Mouse (Mus musculus): Measurements from ENCODE around the gene Tmem120b. TPM values are rescaled to one million over a fixed set of nuclear protein-coding genes. Genes with fewer than 3 reads are reported as not detected.

The Tmem120b gene
- polyA plus RNA-seq, 1 experiment from 2014 or later = 12.4 TPM

DNA sequence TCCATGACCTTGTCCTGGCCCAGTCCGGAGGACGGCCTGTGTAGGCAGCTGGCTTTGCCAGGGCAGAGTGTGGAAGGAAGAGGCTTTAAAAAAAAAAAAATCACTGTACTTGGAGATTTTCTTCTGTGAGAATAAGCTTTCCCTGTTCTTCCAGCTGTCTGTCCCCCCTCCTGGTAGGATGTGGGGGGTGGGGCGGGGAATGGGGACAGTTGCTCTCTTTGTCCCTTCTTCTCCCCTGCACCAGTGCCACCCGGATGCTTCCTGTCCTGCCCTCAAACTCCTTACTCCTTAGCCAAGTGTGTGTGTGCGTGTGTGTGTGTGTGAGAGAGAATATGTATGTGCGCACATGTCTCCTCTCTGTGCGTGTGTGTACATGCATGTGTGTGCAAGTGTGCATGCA lies 38.5 kb upstream of the Tmem120b start:
- Histone ChIP-seq H3K9ac (ENCODE audit: low read length) (no peak overlapping the region), H3K27ac (ENCODE audit: low read length) (no peak overlapping the region), H3K4me3 (ENCODE audit: low read length) (no peak overlapping the region), H3K4me1 (replicated peaks; ENCODE audit: control insufficient read depth, insufficient read depth, low read length) (peaks cover 16% of the 10 kb centered on the region), H3K9me3 (ENCODE audit: control insufficient read depth, low read length) (peaks cover 3% of the 10 kb centered on the region; the same call in 1 of the 2 replicates), H3K27me3 (ENCODE audit: control insufficient read depth, insufficient read depth, low read depth, low read length) (no peaks in the 10 kb centered on the region), H3K4me2 (ENCODE audit: low read depth, low read length) (no peak overlapping the region), H3K36me3 (ENCODE audit: control insufficient read depth, insufficient read depth, low read length) (peaks cover 12% of the 10 kb centered on the region)
- ATAC-seq (ENCODE audit: low read depth) = no peak
- 83% methylated on average over 7 of the region's 7 CpGs for WGBS

DNA sequence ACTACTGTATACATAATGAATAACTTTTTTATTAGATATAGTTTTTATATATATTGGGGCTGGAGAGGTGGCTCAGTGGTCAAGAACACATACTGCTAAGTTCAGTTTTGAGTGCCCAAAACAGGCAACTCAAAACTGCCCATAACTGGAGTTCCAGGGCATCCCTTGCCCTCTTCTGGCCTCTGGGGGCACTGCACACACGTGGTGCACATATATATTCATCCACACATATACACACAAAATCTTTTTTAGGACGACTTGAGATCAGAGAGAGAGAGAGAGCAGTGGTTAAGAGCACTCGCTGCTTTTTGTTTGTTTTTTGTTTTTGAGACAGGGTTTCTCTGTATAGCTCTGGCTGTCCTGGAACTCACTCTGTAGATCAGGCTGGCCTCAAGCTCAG lies 36.9 kb upstream of the Tmem120b start:
- Histone ChIP-seq H3K36me3 (ENCODE audit: control insufficient read depth, insufficient read depth, low read length) (peaks cover 12% of the 10 kb centered on the region), H3K27me3 (ENCODE audit: control insufficient read depth, insufficient read depth, low read depth, low read length) (no peaks in the 10 kb centered on the region), H3K27ac (ENCODE audit: low read length) (no peak overlapping the region), H3K4me3 (ENCODE audit: low read length) (no peak overlapping the region), H3K9ac (ENCODE audit: low read length) (no peak overlapping the region), H3K4me1 (replicated peaks; ENCODE audit: control insufficient read depth, insufficient read depth, low read length) (peaks cover 17% of the 10 kb centered on the region), H3K9me3 (ENCODE audit: control insufficient read depth, low read length) (peaks cover 3% of the 10 kb centered on the region; the same call in 1 of the 2 replicates), H3K4me2 (ENCODE audit: low read depth, low read length) (no peak overlapping the region)
- no peak for ATAC-seq (ENCODE audit: low read depth)
- WGBS = 91% methylated on average over 3 of the region's 3 CpGs

DNA sequence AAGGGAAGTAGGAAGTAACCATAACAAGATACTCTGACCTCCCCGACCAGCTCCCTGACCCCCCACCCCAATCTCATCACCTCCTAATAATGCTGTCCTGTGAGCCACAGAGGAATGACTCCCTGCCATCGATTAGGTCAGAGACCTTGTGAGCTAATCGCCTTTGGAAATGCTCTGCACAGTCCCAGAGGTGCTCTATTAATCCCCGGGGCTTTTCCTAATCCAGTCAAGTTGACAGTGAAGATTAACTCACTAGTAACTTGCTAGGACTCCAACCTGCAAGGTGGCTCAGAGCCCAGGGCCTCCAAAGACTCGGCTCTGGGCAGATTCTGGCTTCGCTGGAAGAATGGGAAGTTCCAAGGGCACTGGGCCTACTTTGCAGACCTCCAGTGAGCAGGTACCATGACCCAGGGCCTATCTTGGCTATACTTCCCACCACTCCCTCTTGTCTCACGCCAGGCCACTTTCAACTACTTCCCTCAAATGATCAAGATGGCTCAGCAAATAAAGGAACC lies 34.5 kb upstream of the Tmem120b start:
- Histone ChIP-seq H3K4me1 (replicated peaks; ENCODE audit: control insufficient read depth, insufficient read depth, low read length) (peaks cover 3% of the 10 kb centered on the region; the same call in 1 of the 2 replicates), H3K9me3 (ENCODE audit: control insufficient read depth, low read length) (peaks cover 3% of the 10 kb centered on the region; the same call in 1 of the 2 replicates), H3K27ac (ENCODE audit: low read length) (no peak overlapping the region), H3K4me3 (ENCODE audit: low read length) (no peak overlapping the region), H3K4me2 (ENCODE audit: low read depth, low read length) (no peak overlapping the region), H3K36me3 (ENCODE audit: control insufficient read depth, insufficient read depth, low read length) (peaks cover 12% of the 10 kb centered on the region), H3K27me3 (ENCODE audit: control insufficient read depth, insufficient read depth, low read depth, low read length) (no peaks in the 10 kb centered on the region), H3K9ac (ENCODE audit: low read length) (no peak overlapping the region)
- no peak for ATAC-seq (ENCODE audit: low read depth)
- 67% methylated on average over 7 of the region's 7 CpGs for WGBS

DNA sequence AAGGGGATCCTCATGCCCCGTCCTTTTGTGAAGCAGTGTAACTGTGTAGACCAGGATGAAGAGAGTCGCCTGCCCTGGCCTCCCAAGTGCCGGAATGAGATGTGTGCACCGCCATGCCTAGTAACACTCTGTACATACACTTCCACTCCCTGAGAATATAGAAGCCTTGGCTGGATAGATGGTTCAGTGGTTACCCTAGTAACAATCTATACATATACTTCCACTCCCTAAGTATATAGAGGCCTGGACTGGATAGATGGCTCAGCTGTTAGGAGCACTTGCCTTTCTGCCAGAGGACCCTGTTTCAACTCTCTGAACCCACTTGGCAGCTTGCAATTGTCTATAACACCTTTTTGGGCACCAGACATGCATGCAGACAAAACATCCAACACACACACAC lies 33.1 kb upstream of the Tmem120b start:
- WGBS = 80% methylated on average over 4 of the region's 4 CpGs
- Histone ChIP-seq H3K4me3 (ENCODE audit: low read length) (no peak overlapping the region), H3K4me1 (replicated peaks; ENCODE audit: control insufficient read depth, insufficient read depth, low read length) (peaks cover 10% of the 10 kb centered on the region), H3K9me3 (ENCODE audit: control insufficient read depth, low read length) (peaks cover 3% of the 10 kb centered on the region; the same call in 1 of the 2 replicates), H3K4me2 (ENCODE audit: low read depth, low read length) (no peak overlapping the region), H3K27me3 (ENCODE audit: control insufficient read depth, insufficient read depth, low read depth, low read length) (no peaks in the 10 kb centered on the region), H3K36me3 (ENCODE audit: control insufficient read depth, insufficient read depth, low read length) (peaks cover 11% of the 10 kb centered on the region), H3K9ac (ENCODE audit: low read length) (no peak overlapping the region), H3K27ac (ENCODE audit: low read length) (no peak overlapping the region)
- ATAC-seq (ENCODE audit: low read depth) = no peak

DNA sequence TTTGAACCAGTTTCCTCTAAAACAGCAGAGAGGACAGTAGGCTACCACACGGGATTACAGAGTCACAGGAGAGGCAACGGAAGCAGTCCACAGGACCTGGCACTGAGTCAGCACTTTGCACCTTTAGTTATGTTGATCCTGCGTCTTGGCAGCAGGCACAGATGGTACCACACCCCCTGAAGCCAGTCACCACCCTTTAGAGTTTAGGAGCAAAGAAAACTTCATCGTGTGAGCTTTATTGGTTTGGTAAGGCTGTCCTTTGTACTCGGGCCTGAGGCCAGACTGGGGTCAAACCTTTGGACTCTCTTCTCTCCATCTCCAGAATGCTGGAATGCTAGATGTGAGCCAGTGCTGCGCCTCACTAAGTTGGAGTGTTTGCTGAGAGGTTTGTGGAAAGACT lies 32.7 kb upstream of the Tmem120b start:
- 16% methylated on average over 6 of the region's 6 CpGs for WGBS
- Histone ChIP-seq H3K9me3 (ENCODE audit: control insufficient read depth, low read length) (peaks cover 3% of the 10 kb centered on the region; the same call in 1 of the 2 replicates), H3K4me3 (ENCODE audit: low read length) (no peak overlapping the region), H3K36me3 (ENCODE audit: control insufficient read depth, insufficient read depth, low read length) (peaks cover 10% of the 10 kb centered on the region), H3K4me1 (replicated peaks; ENCODE audit: control insufficient read depth, insufficient read depth, low read length) (peaks cover 10% of the 10 kb centered on the region), H3K27ac (ENCODE audit: low read length) (no peak overlapping the region), H3K9ac (ENCODE audit: low read length) (no peak overlapping the region), H3K4me2 (ENCODE audit: low read depth, low read length) (no peak overlapping the region), H3K27me3 (ENCODE audit: control insufficient read depth, insufficient read depth, low read depth, low read length) (no peaks in the 10 kb centered on the region)
- peak; percentile 50; the same call in 1 of the 2 replicates for ATAC-seq (ENCODE audit: low read depth)

DNA sequence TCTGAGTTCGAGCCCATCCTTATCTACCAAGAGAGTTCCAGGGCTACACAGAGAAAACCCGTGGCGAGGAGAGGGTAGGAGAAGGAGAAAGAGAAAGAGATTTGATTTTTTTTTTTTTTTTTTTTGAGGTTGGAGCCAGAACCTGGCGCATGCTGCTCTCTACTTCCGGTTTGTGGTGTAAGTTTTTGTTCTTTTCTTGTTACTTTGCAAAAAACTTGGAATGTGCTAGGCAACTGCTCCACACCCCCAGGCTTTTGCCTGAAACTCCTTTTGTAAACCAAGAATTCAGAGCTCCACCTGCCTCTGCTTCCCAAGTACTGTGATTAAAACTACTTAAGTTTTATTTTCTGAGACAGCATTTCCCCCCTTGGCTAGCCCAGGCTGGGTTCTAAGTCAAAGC lies 30.1 kb upstream of the Tmem120b start:
- no peak overlapping the region for H3K4me2 ChIP-seq (ENCODE audit: low read depth, low read length)
- no peaks in the 10 kb centered on the region for H3K27me3 ChIP-seq (ENCODE audit: control insufficient read depth, insufficient read depth, low read depth, low read length)
- no peak overlapping the region for H3K27ac ChIP-seq (ENCODE audit: low read length)
- no peak overlapping the region for H3K4me3 ChIP-seq (ENCODE audit: low read length)
- ATAC-seq (ENCODE audit: low read depth) = no peak
- H3K9me3 ChIP-seq (ENCODE audit: control insufficient read depth, low read length) = no peaks in the 10 kb centered on the region
- WGBS = 73% methylated on average over 5 of the region's 5 CpGs
- H3K4me1 ChIP-seq (replicated peaks; ENCODE audit: control insufficient read depth, insufficient read depth, low read length) = peaks cover 10% of the 10 kb centered on the region
- no peak overlapping the region for H3K9ac ChIP-seq (ENCODE audit: low read length)
- no peaks in the 10 kb centered on the region for H3K36me3 ChIP-seq (ENCODE audit: control insufficient read depth, insufficient read depth, low read length)

DNA sequence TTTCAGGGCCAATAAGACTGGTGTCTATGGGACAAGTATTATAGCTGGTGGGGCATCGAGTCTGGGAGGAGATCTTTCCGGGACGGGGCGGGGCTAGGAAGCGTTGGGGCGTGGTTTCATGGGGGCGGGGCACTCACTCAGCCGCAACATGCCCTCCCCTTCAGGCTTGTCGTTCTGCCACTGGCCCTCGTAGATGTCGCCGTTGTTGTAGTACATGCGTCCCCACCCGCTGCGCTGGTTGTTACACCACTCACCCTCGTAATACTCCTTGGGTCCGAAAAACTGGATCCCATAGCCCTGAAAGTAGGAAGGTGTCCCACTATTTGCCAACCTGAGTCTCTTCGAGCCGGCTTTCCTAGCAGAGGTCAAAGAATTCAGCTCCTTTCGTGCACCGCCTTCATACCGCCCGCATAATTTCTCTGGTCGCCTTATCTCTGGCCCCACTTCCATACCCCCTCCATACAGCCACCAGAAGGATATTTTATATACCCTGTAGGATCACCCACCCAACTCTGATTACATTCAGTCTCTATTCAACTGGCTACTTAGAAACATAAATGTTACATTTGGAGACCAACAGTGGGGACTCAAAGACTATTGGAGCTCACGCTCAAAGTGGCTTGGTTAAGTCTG lies 29.0 kb upstream of the Tmem120b start:
- peaks cover 10% of the 10 kb centered on the region for H3K4me1 ChIP-seq (replicated peaks; ENCODE audit: control insufficient read depth, insufficient read depth, low read length)
- H3K27ac ChIP-seq (ENCODE audit: low read length) = peak overlapping the region; percentile 18
- 3% methylated on average over 25 of the region's 25 CpGs for WGBS
- H3K9ac ChIP-seq (ENCODE audit: low read length) = peak overlapping the region; percentile 55; the same call in 1 of the 2 replicates
- peak; percentile 84 for ATAC-seq (ENCODE audit: low read depth)
- no peaks in the 10 kb centered on the region for H3K27me3 ChIP-seq (ENCODE audit: control insufficient read depth, insufficient read depth, low read depth, low read length)
- no peaks in the 10 kb centered on the region for H3K36me3 ChIP-seq (ENCODE audit: control insufficient read depth, insufficient read depth, low read length)
- H3K4me3 ChIP-seq (ENCODE audit: low read length) = peak overlapping the region; percentile 43
- no peaks in the 10 kb centered on the region for H3K9me3 ChIP-seq (ENCODE audit: control insufficient read depth, low read length)
- peak overlapping the region; percentile 69 for H3K4me2 ChIP-seq (ENCODE audit: low read depth, low read length)

DNA sequence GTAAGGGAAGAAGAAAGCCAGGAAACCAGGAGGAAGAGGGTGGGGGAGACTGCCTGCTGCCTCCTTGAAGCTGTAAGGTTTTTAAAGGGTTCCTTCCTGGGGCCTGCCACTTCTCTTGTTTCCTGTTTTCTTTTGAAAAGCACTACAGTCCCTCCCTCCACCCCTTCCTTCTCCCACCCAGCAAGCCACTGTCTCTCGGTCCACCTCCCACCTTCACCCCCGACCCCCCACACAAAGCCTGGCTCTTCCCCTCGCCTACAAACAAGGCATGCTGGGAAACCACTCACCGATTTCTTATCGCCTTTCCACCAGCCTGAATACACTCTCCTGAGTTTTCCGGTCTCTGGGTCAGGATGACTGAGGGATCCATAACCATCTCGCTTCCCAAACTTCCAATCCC lies 27.4 kb upstream of the Tmem120b start:
- no peak overlapping the region for H3K4me3 ChIP-seq (ENCODE audit: low read length)
- peak; percentile 37 for ATAC-seq (ENCODE audit: low read depth)
- WGBS = 47% methylated on average over 7 of the region's 7 CpGs
- no peaks in the 10 kb centered on the region for H3K9me3 ChIP-seq (ENCODE audit: control insufficient read depth, low read length)
- peaks cover 7% of the 10 kb centered on the region; the same call in 1 of the 2 replicates for H3K4me1 ChIP-seq (replicated peaks; ENCODE audit: control insufficient read depth, insufficient read depth, low read length)
- H3K27ac ChIP-seq (ENCODE audit: low read length) = peak overlapping the region; percentile 77
- H3K4me2 ChIP-seq (ENCODE audit: low read depth, low read length) = no peak overlapping the region
- H3K9ac ChIP-seq (ENCODE audit: low read length) = no peak overlapping the region
- H3K36me3 ChIP-seq (ENCODE audit: control insufficient read depth, insufficient read depth, low read length) = no peaks in the 10 kb centered on the region
- H3K27me3 ChIP-seq (ENCODE audit: control insufficient read depth, insufficient read depth, low read depth, low read length) = no peaks in the 10 kb centered on the region

DNA sequence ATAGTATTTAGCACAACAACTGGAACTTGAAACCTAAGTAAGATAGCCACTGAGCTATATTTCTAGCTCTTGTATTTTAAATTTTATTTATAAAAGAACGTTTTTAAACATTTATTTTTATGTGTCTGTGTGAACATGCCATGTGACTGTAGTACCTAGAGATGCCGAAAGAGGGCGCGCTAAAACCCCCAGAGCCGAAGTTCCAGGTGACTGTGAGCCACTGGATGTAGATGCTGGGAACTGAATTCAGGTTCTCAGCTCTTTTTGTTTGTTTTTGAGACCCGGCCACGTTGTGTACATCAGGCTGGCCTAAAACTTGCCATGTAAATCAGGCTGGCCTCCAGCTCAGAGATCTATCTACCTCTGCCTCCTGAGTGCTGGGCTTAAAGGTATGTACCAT lies 24.4 kb upstream of the Tmem120b start:
- H3K4me3 ChIP-seq (ENCODE audit: low read length) = no peak overlapping the region
- ATAC-seq (ENCODE audit: low read depth) = no peak
- no peaks in the 10 kb centered on the region for H3K9me3 ChIP-seq (ENCODE audit: control insufficient read depth, low read length)
- H3K36me3 ChIP-seq (ENCODE audit: control insufficient read depth, insufficient read depth, low read length) = no peaks in the 10 kb centered on the region
- no peak overlapping the region for H3K27ac ChIP-seq (ENCODE audit: low read length)
- H3K4me2 ChIP-seq (ENCODE audit: low read depth, low read length) = no peak overlapping the region
- 22% methylated on average over 7 of the region's 7 CpGs for WGBS
- H3K4me1 ChIP-seq (replicated peaks; ENCODE audit: control insufficient read depth, insufficient read depth, low read length) = peaks cover 7% of the 10 kb centered on the region; the same call in 1 of the 2 replicates
- no peak overlapping the region for H3K9ac ChIP-seq (ENCODE audit: low read length)
- H3K27me3 ChIP-seq (ENCODE audit: control insufficient read depth, insufficient read depth, low read depth, low read length) = no peaks in the 10 kb centered on the region

All from lung, embryonic 16.5 days (tissue).